Mouse (Mus musculus) lung, embryonic 14.5 days (tissue): ENCODE measurements around the gene Stac2. TPM values are rescaled to one million over a fixed set of nuclear protein-coding genes. Genes with fewer than 3 reads are reported as not detected.

ENCODE experiments used
- ATAC-seq: fragments of 200-750 bp; cut with Nextera tagmentation; 2 replicates; pipeline ENCODE4 v1.8.0; 2017; ENCODE audit warnings: mild to moderate bottlenecking, moderate TSS enrichment, moderate library complexity; ENCODE audit not compliant: insufficient read depth
- DNase-seq: peaks from one replicate; pipeline ENCODE4 v3.0.0-alpha.2; 2015
- H3K27ac ChIP-seq: fragments of 300-500 bp; sonication (generic); 2 replicates; pipeline ENCODE4 v1.5.1; 2014; ENCODE audit warnings: low read depth, mild to moderate bottlenecking, moderate library complexity
- H3K27me3 ChIP-seq: fragments of 300-500 bp; sonication (generic); 2 replicates; pipeline ENCODE4 v1.6.1; 2014; ENCODE audit warnings: low read length, control low read depth; ENCODE audit not compliant: insufficient read depth
- H3K36me3 ChIP-seq: fragments of 300-500 bp; sonication (generic); 2 replicates; pipeline ENCODE4 v1.6.1; 2014; ENCODE audit warnings: control low read depth; ENCODE audit not compliant: insufficient read depth
- H3K4me1 ChIP-seq: fragments of 300-500 bp; sonication (generic); 2 replicates; pipeline ENCODE4 v1.6.1; 2014; ENCODE audit warnings: antibody characterized with exemption, control low read depth; ENCODE audit not compliant: insufficient read depth
- H3K4me2 ChIP-seq: fragments of 300-500 bp; sonication (generic); 2 replicates; pipeline ENCODE4 v1.6.1; 2014; ENCODE audit warnings: mild to moderate bottlenecking
- H3K4me3 ChIP-seq: fragments of 300-500 bp; sonication (generic); 2 replicates; pipeline ENCODE4 v1.5.1; 2014; ENCODE audit warnings: low read depth, low read length
- H3K9ac ChIP-seq: fragments of 300-500 bp; sonication (generic); 2 replicates; pipeline ENCODE4 v1.6.1; 2014
- H3K9me3 ChIP-seq: fragments of 300-500 bp; sonication (generic); 2 replicates; pipeline ENCODE4 v1.6.1; 2016; ENCODE audit warnings: low read depth, low read length, control low read depth
- CTCF ChIP-seq: IDR thresholded peaks from 2 replicates; pipeline ENCODE4 v1.5.1; 2016; ENCODE audit warnings: antibody characterized with exemption, low read depth
- WGBS: fragments of 180-500 bp; shearing (Covaris S2); extraction: QIAGEN DNeasy Blood & Tissue Kit; methylation state at CpG from one replicate; pipeline ENCODE4 v1.1.7; 2014; 5-methylcytosine and 5-hydroxymethylcytosine counted together
- polyA plus RNA-seq: library from polyadenylated mRNA; unstranded; fragments of >200 nt; fragmentation: Nextera tagmentation; extraction: Ambion mirVana; gene quantifications from 2 replicates; pipeline ENCODE4 v1.2.1, GENCODE M21; 2014

The Stac2 gene
- polyA plus RNA-seq, 1 experiment from 2014 or later = 0.05 TPM

- Histone ChIP-seq H3K27ac (no peak overlapping the region), H3K9ac (no peak overlapping the region), H3K9me3 (no peaks in the 10 kb centered on the region), H3K36me3 (peaks cover 23% of the 10 kb centered on the region), H3K4me3 (no peak overlapping the region), H3K4me2 (no peak overlapping the region), H3K27me3 (no peaks in the 10 kb centered on the region), H3K4me1 (peaks cover 12% of the 10 kb centered on the region)
- WGBS = 43% methylated on average over 10 of the region's 10 CpGs
- DNase-seq = peak; percentile 48
- ATAC-seq = no peak
- peak; percentile 70 for TF ChIP-seq CTCF
These were observed 34.2 kb downstream of the Stac2 start for GRCm38 (mm10) chr11:98018858-98019641.

- Histone ChIP-seq H3K9me3 (no peaks in the 10 kb centered on the region), H3K36me3 (peaks cover 23% of the 10 kb centered on the region), H3K27ac (no peak overlapping the region), H3K27me3 (no peaks in the 10 kb centered on the region), H3K4me2 (no peak overlapping the region), H3K4me3 (no peak overlapping the region), H3K9ac (no peak overlapping the region), H3K4me1 (peaks cover 12% of the 10 kb centered on the region)
- no peak for TF ChIP-seq CTCF
- ATAC-seq = no peak
- 62% methylated on average over 6 of the region's 6 CpGs for WGBS
- DNase-seq = no peak
These were observed 35.0 kb downstream of the Stac2 start for GRCm38 (mm10) chr11:98018222-98018621.

- Histone ChIP-seq H3K4me3 (no peak overlapping the region), H3K27ac (no peak overlapping the region), H3K27me3 (no peaks in the 10 kb centered on the region), H3K4me2 (no peak overlapping the region), H3K9me3 (no peaks in the 10 kb centered on the region), H3K4me1 (peaks cover 12% of the 10 kb centered on the region), H3K9ac (no peak overlapping the region; the same call in 1 of the 2 replicates), H3K36me3 (peaks cover 32% of the 10 kb centered on the region)
- no peak for TF ChIP-seq CTCF
- ATAC-seq = no peak
- DNase-seq = no peak
- WGBS = 57% methylated on average over 4 of the region's 4 CpGs
These were observed 36.4 kb downstream of the Stac2 start for GRCm38 (mm10) chr11:98016824-98017223.

- Histone ChIP-seq H3K4me1 (peaks cover 6% of the 10 kb centered on the region), H3K27ac (no peak overlapping the region), H3K27me3 (no peaks in the 10 kb centered on the region), H3K9me3 (no peaks in the 10 kb centered on the region), H3K36me3 (peaks cover 32% of the 10 kb centered on the region), H3K4me2 (no peak overlapping the region), H3K9ac (no peak overlapping the region), H3K4me3 (no peak overlapping the region)
- ATAC-seq (no peak), DNase-seq (no peak)
- TF ChIP-seq CTCF = no peak
- 84% methylated on average over 5 of the region's 5 CpGs for WGBS
These were observed 37.1 kb downstream of the Stac2 start for GRCm38 (mm10) chr11:98016177-98016576.

GRCm38 (mm10) chr11:98012831-98013230, 40.4 kb downstream of the Stac2 start:
- no peak for DNase-seq
- Histone ChIP-seq H3K4me3 (no peak overlapping the region), H3K27ac (no peak overlapping the region), H3K4me2 (no peak overlapping the region), H3K9me3 (no peaks in the 10 kb centered on the region), H3K27me3 (no peaks in the 10 kb centered on the region), H3K9ac (no peak overlapping the region), H3K36me3 (peaks cover 39% of the 10 kb centered on the region), H3K4me1 (no peaks in the 10 kb centered on the region)
- no peak for ATAC-seq
- WGBS = 75% methylated on average over 10 of the region's 10 CpGs
- no peak for TF ChIP-seq CTCF

- no peak overlapping the region for H3K27ac ChIP-seq
- no peak for TF ChIP-seq CTCF
- ATAC-seq (no peak), DNase-seq (no peak)
- peaks cover 39% of the 10 kb centered on the region for H3K36me3 ChIP-seq
- no peak overlapping the region for H3K9ac ChIP-seq
- no peaks in the 10 kb centered on the region for H3K9me3 ChIP-seq
- no peaks in the 10 kb centered on the region for H3K4me1 ChIP-seq
- H3K4me3 ChIP-seq = no peak overlapping the region
- H3K27me3 ChIP-seq = no peaks in the 10 kb centered on the region
- H3K4me2 ChIP-seq = no peak overlapping the region
- 54% methylated on average over 9 of the region's 9 CpGs for WGBS
These were observed 41.5 kb downstream of the Stac2 start for GRCm38 (mm10) chr11:98011716-98012115.

- H3K4me3 ChIP-seq = no peak overlapping the region
- no peaks in the 10 kb centered on the region for H3K4me1 ChIP-seq
- H3K27me3 ChIP-seq = no peaks in the 10 kb centered on the region
- peaks cover 31% of the 10 kb centered on the region for H3K36me3 ChIP-seq
- no peak overlapping the region for H3K9ac ChIP-seq
- 71% methylated on average over 11 of the region's 11 CpGs for WGBS
- TF ChIP-seq CTCF = no peak
- H3K4me2 ChIP-seq = no peak overlapping the region
- no peaks in the 10 kb centered on the region for H3K9me3 ChIP-seq
- H3K27ac ChIP-seq = no peak overlapping the region
- DNase-seq (no peak), ATAC-seq (no peak)
These were observed 45.2 kb downstream of the Stac2 start for GRCm38 (mm10) chr11:98008087-98008486.
